Mouse (Mus musculus): ENCODE results near the gene Lama2.
A peak's percentile ranks its signal among the peaks of the same experiment; 100 is the strongest.
"Not testable (repeated sequence)": the region's sequence is repeated elsewhere in the genome, so short reads cannot be mapped to it uniquely, and the experiment has no call there.

Gene Lama2

GRCm38 (mm10) chr10:27007364-27007763 lies 612.2 kb downstream of the Lama2 start:
- no peak for DNase-seq (ENCODE audit: low spot score in 2 of 2)

- DNase-seq (ENCODE audit: low spot score in 2 of 2): no peak
These were observed 613.8 kb downstream of the Lama2 start for GRCm38 (mm10) chr10:27005716-27006115.

- no peak for DNase-seq (ENCODE audit: low spot score in 2 of 2)
These were observed 617.9 kb downstream of the Lama2 start for GRCm38 (mm10) chr10:27001554-27002178.

- DNase-seq (ENCODE audit: low spot score in 2 of 2): no peak
These were observed 622.9 kb downstream of the Lama2 start for GRCm38 (mm10) chr10:26996684-26997083.

- DNase-seq (ENCODE audit: low spot score in 2 of 2): no peak
These were observed 623.6 kb downstream of the Lama2 start for GRCm38 (mm10) chr10:26995987-26996386.

GRCm38 (mm10) chr10:26995182-26995975 lies 624.2 kb downstream of the Lama2 start:
- DNase-seq (ENCODE audit: low spot score in 2 of 2): peak in 1 of 2 experiments; percentile 58

GRCm38 (mm10) chr10:26993971-26994761 lies 625.4 kb downstream of the Lama2 start:
- DNase-seq (ENCODE audit: low spot score in 2 of 2): no peak

- DNase-seq (ENCODE audit: low spot score in 2 of 2): no peak
These were observed 634.1 kb downstream of the Lama2 start for GRCm38 (mm10) chr10:26985451-26985850.

GRCm38 (mm10) chr10:26984082-26984481 lies 635.5 kb downstream of the Lama2 start:
- not testable (repeated sequence) for DNase-seq (ENCODE audit: low spot score in 2 of 2)

- no peak for DNase-seq (ENCODE audit: low spot score in 2 of 2)
These were observed 636.0 kb downstream of the Lama2 start for GRCm38 (mm10) chr10:26983583-26983982.

- no peak for DNase-seq (ENCODE audit: low spot score in 2 of 2)
These were observed 636.9 kb downstream of the Lama2 start for GRCm38 (mm10) chr10:26982621-26983020.

GRCm38 (mm10) chr10:26975372-26975771 lies 644.2 kb downstream of the Lama2 start:
- no peak for DNase-seq (ENCODE audit: low spot score in 2 of 2)

- no peak for DNase-seq (ENCODE audit: low spot score in 2 of 2)
These were observed 645.3 kb downstream of the Lama2 start for GRCm38 (mm10) chr10:26974224-26974623.

GRCm38 (mm10) chr10:26973575-26973974 lies 646.0 kb downstream of the Lama2 start:
- DNase-seq (ENCODE audit: low spot score in 2 of 2): no peak

GRCm38 (mm10) chr10:26958513-26958912 lies 661.0 kb downstream of the Lama2 start:
- no peak for DNase-seq (ENCODE audit: low spot score in 2 of 2)

- DNase-seq (ENCODE audit: low spot score in 2 of 2): no peak
These were observed 669.1 kb downstream of the Lama2 start for GRCm38 (mm10) chr10:26950448-26950847.

GRCm38 (mm10) chr10:26949667-26950066 lies 669.9 kb downstream of the Lama2 start:
- no peak for DNase-seq (ENCODE audit: low spot score in 2 of 2)

- no peak for DNase-seq (ENCODE audit: low spot score in 2 of 2)
These were observed 671.2 kb downstream of the Lama2 start for GRCm38 (mm10) chr10:26948331-26948730.

- no peak for DNase-seq (ENCODE audit: low spot score in 2 of 2)
These were observed 680.0 kb downstream of the Lama2 start for GRCm38 (mm10) chr10:26939549-26939948.

- DNase-seq (ENCODE audit: low spot score in 2 of 2): not testable (repeated sequence)
These were observed 681.1 kb downstream of the Lama2 start for GRCm38 (mm10) chr10:26938464-26938863.

- DNase-seq (ENCODE audit: low spot score in 2 of 2): not testable (repeated sequence)
These were observed 683.5 kb downstream of the Lama2 start for GRCm38 (mm10) chr10:26936056-26936455.
